Mouse (Mus musculus): ENCODE results near the gene Wwc2. TPM values are rescaled to one million over a fixed set of nuclear protein-coding genes. Genes with fewer than 3 reads are reported as not detected.

Wwc2 gene
- total RNA-seq, 2 experiments from 2014 or later = 26.6 to 29.1 TPM

GRCm38 (mm10) chr8:47802349-47802748 is 188.4 kb downstream of the Wwc2 start:
- DNase-seq (ENCODE audit: low spot score in 2 of 2) = no peak

- DNase-seq (ENCODE audit: low spot score in 2 of 2) = no peak
These were observed 191.3 kb downstream of the Wwc2 start for GRCm38 (mm10) chr8:47799438-47799837.

- DNase-seq (ENCODE audit: low spot score in 2 of 2) = no peak
These were observed 198.7 kb downstream of the Wwc2 start for GRCm38 (mm10) chr8:47791986-47792385.

- DNase-seq (ENCODE audit: low spot score in 2 of 2) = no peak
These were observed 203.0 kb downstream of the Wwc2 start for GRCm38 (mm10) chr8:47787705-47788104.

- DNase-seq (ENCODE audit: low spot score in 2 of 2) = no peak
These were observed 204.4 kb downstream of the Wwc2 start for GRCm38 (mm10) chr8:47786323-47786722.

GRCm38 (mm10) chr8:47784436-47784835 is 206.3 kb downstream of the Wwc2 start:
- no peak for DNase-seq (ENCODE audit: low spot score in 2 of 2)

- no peak for DNase-seq (ENCODE audit: low spot score in 2 of 2)
These were observed 206.8 kb downstream of the Wwc2 start for GRCm38 (mm10) chr8:47783944-47784343.

- no peak for DNase-seq (ENCODE audit: low spot score in 2 of 2)
These were observed 207.2 kb downstream of the Wwc2 start for GRCm38 (mm10) chr8:47783544-47783943.

- DNase-seq (ENCODE audit: low spot score in 2 of 2) = no peak
These were observed 208.8 kb downstream of the Wwc2 start for GRCm38 (mm10) chr8:47781881-47782280.

GRCm38 (mm10) chr8:47779589-47779988 is 211.1 kb downstream of the Wwc2 start:
- DNase-seq (ENCODE audit: low spot score in 2 of 2) = no peak

- no peak for DNase-seq (ENCODE audit: low spot score in 2 of 2)
These were observed 213.3 kb downstream of the Wwc2 start for GRCm38 (mm10) chr8:47777415-47777814.

Other genes starting within 250 kb of the Wwc2 start
- gene Cldn24, start 168.8 kb downstream of the Wwc2 start, total RNA-seq (2021) = not detected
- gene Cldn22, start 166.4 kb downstream of the Wwc2 start, total RNA-seq (2021) = under 1 TPM; 0.47 to 0.62 TPM
- gene Dctd, start 108.2 kb upstream of the Wwc2 start, total RNA-seq (2021) = 1 to 10 TPM; 8.5 to 9.3 TPM

Measured in layer of hippocampus, postnatal 10 days (tissue).